Mouse (Mus musculus) liver, embryonic 14.5 days (tissue): ENCODE data around the gene Samd4. TPM values are rescaled to one million over a fixed set of nuclear protein-coding genes. Genes with fewer than 3 reads are reported as not detected.

ENCODE experiments used
- ATAC-seq: fragments of 200-750 bp; cut with Nextera tagmentation; 2 replicates; pipeline ENCODE4 v1.8.0; 2017; ENCODE audit warnings: moderate number of reproducible peaks, mild to moderate bottlenecking, moderate library complexity; ENCODE audit not compliant: insufficient read depth
- DNase-seq, 3 experiments: peaks; one replicate each; pipeline ENCODE4 v3.0.0-alpha.2; 2012 to 2013; ENCODE audit warnings: low read depth in 3 of 3, low spot score in 3 of 3
- H3K27ac ChIP-seq: fragments of 300-500 bp; sonication (generic); 2 replicates; pipeline ENCODE4 v1.5.1; 2014; ENCODE audit warnings: moderate library complexity, mild to moderate bottlenecking, control low read depth, inconsistent platforms
- H3K27me3 ChIP-seq: fragments of 300-500 bp; sonication (generic); 2 replicates; pipeline ENCODE4 v1.6.1; 2014; ENCODE audit warnings: mild to moderate bottlenecking, low read length, moderate library complexity; ENCODE audit not compliant: control insufficient read depth, insufficient read depth
- H3K36me3 ChIP-seq: fragments of 300-500 bp; sonication (generic); replicated peaks from 2 replicates; pipeline ENCODE4 v1.6.1; 2014; ENCODE audit warnings: low read depth; ENCODE audit not compliant: control insufficient read depth, insufficient read depth
- H3K4me1 ChIP-seq, 2 experiments: fragments of 200-500 bp in 1 of 2; fragments of 300-500 bp in 1 of 2; sonication (generic) in 1 of 2; replicated peaks; 2 replicates each; pipeline ENCODE4 v1.6.1; 2012 to 2014; ENCODE audit warnings: antibody characterized with exemption in 1 of 2, inconsistent platforms in 1 of 2, low read length in 1 of 2; ENCODE audit not compliant: control insufficient read depth in 2 of 2, insufficient read depth in 2 of 2
- H3K4me2 ChIP-seq: fragments of 300-500 bp; sonication (generic); 2 replicates; pipeline ENCODE4 v1.6.1; 2014; ENCODE audit warnings: low read depth, mild to moderate bottlenecking, control low read depth, moderate library complexity
- H3K4me3 ChIP-seq, 2 experiments: fragments of 200-500 bp in 1 of 2; fragments of 300-500 bp in 1 of 2; sonication (generic) in 1 of 2; 2 replicates each; pipeline ENCODE4 v1.5.1; 2012 to 2014; ENCODE audit warnings: low read depth in 2 of 2, low read length in 2 of 2, mild to moderate bottlenecking in 2 of 2, control low read depth in 1 of 2, inconsistent platforms in 1 of 2, moderate library complexity in 1 of 2; ENCODE audit not compliant: insufficient read depth in 1 of 2
- H3K9ac ChIP-seq: fragments of 300-500 bp; sonication (generic); replicated peaks from 2 replicates; pipeline ENCODE4 v1.6.1; 2014; ENCODE audit warnings: mild to moderate bottlenecking, control low read depth, moderate library complexity
- H3K9me3 ChIP-seq: fragments of 300-500 bp; sonication (generic); 2 replicates; pipeline ENCODE4 v1.6.1; 2016; ENCODE audit warnings: low read length, mixed read lengths; ENCODE audit not compliant: control insufficient read depth
- CTCF ChIP-seq: IDR thresholded peaks from 2 replicates; pipeline ENCODE4 v1.5.1; 2016; ENCODE audit warnings: antibody characterized with exemption, low read depth, control low read depth
- EP300 ChIP-seq: IDR thresholded peaks from 2 replicates; pipeline ENCODE4 v1.6.1; 2016; ENCODE audit warnings: antibody characterized with exemption, low read depth
- WGBS: fragments of 180-500 bp; shearing (Covaris S2); extraction: QIAGEN DNeasy Blood & Tissue Kit; methylation state at CpG from one replicate; pipeline ENCODE4 v1.1.7; 2014; ENCODE audit not compliant: insufficient replicate concordance; 5-methylcytosine and 5-hydroxymethylcytosine counted together
- polyA plus RNA-seq, 2 experiments: library from polyadenylated mRNA; depleted of rRNA in 1 of 2; stranded (reverse) in 1 of 2; unstranded in 1 of 2; fragments of >200 nt; fragmentation: Nextera tagmentation in 1 of 2; extraction: Ambion mirVana in 1 of 2; gene quantifications; 2 replicates each; pipeline versions ENCODE4 v1.2.1 to v1.2.3; 2012 to 2014

The Samd4 gene
- polyA plus RNA-seq, 2 experiments: 0.19 to 0.39 TPM

DNA sequence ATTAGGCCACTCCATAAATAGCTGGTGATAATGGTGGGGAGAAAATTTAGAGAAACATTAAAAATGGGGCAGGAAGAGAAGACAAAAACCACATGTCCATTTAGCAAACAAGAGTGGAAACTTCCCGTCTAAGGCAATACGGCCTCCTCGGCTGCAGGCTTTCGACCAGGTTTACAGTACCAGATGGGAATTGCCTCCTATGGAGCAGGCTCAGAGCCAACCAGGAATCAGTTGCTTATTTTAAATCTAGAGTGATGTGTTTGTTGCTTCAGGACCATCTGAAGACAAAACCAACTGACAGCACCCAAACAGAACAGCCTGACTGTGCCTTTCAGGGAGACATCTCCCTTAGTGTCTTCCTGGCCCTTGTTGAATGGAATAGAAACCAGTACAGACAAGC lies 33.9 kb downstream of the Samd4 start:
- DNase-seq: no peak
- H3K9me3 ChIP-seq: no peaks in the 10 kb centered on the region
- H3K4me3 ChIP-seq: no peak overlapping the region
- ATAC-seq: no peak
- H3K4me1 ChIP-seq: no peaks in the 10 kb centered on the region
- no peak overlapping the region for H3K27ac ChIP-seq
- no peak overlapping the region for H3K9ac ChIP-seq
- no peak overlapping the region for H3K4me2 ChIP-seq
- TF ChIP-seq CTCF: no peak
- no peak for TF ChIP-seq EP300
- H3K36me3 ChIP-seq: no peaks in the 10 kb centered on the region
- WGBS: 74% methylated on average over 4 of the region's 4 CpGs
- no peaks in the 10 kb centered on the region for H3K27me3 ChIP-seq

GRCm38 (mm10) chr14:46917136-46917535 lies 34.5 kb downstream of the Samd4 start:
- no peak for DNase-seq
- Histone ChIP-seq H3K27me3 (no peaks in the 10 kb centered on the region), H3K9ac (no peak overlapping the region), H3K4me1 (no peaks in the 10 kb centered on the region), H3K27ac (no peak overlapping the region), H3K4me2 (no peak overlapping the region), H3K36me3 (no peaks in the 10 kb centered on the region), H3K9me3 (no peaks in the 10 kb centered on the region), H3K4me3 (no peak overlapping the region)
- no peak for TF ChIP-seq EP300
- no peak for TF ChIP-seq CTCF
- 68% methylated on average over 5 of the region's 5 CpGs for WGBS
- no peak for ATAC-seq

DNA sequence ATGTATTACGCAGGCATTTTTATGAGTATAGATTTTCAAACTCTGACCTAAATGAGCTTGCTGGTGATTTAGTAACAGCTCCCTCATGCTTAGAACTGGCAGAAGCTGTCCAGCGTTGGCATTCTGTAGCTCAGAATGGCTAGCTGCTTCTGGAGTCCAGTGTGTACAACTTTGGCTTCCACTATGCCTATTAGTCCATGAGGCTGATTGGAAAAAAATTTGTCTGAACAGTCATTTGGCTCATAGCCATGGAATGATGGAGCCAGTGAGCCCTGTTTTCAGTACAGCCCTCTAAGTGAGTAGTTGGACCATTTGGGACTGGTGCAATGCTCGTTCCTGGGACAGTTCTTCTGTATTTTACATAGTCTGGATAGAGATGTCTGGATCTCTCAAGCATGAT lies 34.9 kb downstream of the Samd4 start:
- Histone ChIP-seq H3K27me3 (no peaks in the 10 kb centered on the region), H3K4me2 (no peak overlapping the region), H3K4me1 (no peaks in the 10 kb centered on the region), H3K27ac (no peak overlapping the region), H3K4me3 (no peak overlapping the region), H3K9me3 (no peaks in the 10 kb centered on the region), H3K36me3 (no peaks in the 10 kb centered on the region), H3K9ac (no peak overlapping the region)
- ATAC-seq (no peak), DNase-seq (no peak)
- 69% methylated on average over 3 of the region's 3 CpGs for WGBS
- TF ChIP-seq EP300 (no peak), CTCF (no peak)

DNA sequence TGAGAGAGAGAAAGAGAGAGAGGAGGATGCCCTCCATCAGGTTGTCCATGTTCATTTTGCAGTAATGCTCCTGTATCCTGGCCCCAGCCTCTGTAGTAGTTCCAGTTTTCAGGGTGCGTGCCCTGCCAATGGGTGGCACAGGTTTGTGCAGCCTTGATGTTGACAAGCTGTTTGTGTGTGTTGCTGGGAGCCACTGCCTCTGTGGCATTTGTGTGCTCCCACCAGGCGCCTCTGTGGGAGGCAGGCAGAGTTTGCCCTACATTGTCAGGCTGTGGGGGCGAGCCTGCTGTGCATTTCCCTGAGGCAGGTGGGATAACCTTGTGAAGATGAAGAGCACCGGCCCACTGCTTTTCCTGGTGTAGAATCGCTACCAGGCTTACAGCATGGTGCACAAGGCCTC lies 37.8 kb downstream of the Samd4 start:
- H3K4me2 ChIP-seq: no peak overlapping the region
- no peaks in the 10 kb centered on the region for H3K4me1 ChIP-seq
- no peak for DNase-seq
- TF ChIP-seq CTCF (no peak), EP300 (no peak)
- H3K36me3 ChIP-seq: no peaks in the 10 kb centered on the region
- no peak overlapping the region for H3K4me3 ChIP-seq
- no peak for ATAC-seq
- WGBS: 68% methylated on average over 5 of the region's 5 CpGs
- H3K9ac ChIP-seq: no peak overlapping the region
- no peak overlapping the region for H3K27ac ChIP-seq
- H3K9me3 ChIP-seq: no peaks in the 10 kb centered on the region
- H3K27me3 ChIP-seq: no peaks in the 10 kb centered on the region

DNA sequence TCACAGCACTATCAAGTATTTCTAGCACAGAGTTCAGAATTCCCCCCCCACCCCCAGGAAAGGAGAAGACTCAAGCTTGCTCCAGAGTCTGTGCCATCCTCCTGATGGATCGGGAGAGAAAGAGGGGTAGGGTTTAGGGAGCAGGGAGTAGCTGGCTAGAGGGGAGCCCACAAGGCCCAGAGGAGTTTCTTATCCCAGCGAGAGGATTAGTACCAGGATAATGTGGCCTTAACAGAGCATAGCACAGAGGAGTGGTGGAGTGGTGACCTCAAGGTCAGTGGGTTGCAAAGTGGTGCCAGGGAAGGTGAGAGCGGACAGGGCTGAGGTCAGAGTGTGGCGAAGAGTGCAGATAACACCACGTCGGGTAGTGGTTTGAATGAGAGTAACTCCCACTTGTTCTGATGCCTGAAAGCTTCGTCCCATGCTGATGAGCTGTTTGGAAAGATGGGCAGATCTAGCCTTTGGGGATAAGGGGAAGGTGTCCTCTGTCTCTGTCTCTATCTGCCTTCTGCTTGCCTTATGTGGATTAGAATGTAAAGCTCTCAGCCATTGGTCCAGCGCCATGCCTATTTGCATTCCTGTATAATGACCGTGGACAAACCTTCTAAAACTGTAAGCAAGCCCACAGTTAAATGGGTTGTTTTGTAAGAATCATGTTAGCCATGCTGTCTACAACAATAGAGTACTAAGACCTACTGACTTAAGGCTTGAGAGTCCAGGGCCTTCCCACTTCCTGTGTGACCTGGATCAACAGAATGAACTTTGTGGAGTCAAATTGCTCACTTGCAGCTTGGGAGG lies 38.7 kb downstream of the Samd4 start:
- no peak overlapping the region for H3K4me3 ChIP-seq
- DNase-seq (no peak), ATAC-seq (no peak)
- no peaks in the 10 kb centered on the region for H3K27me3 ChIP-seq
- WGBS: 51% methylated on average over 9 of the region's 9 CpGs
- no peaks in the 10 kb centered on the region for H3K9me3 ChIP-seq
- no peaks in the 10 kb centered on the region for H3K36me3 ChIP-seq
- no peak for TF ChIP-seq CTCF
- TF ChIP-seq EP300: no peak
- no peak overlapping the region for H3K27ac ChIP-seq
- H3K9ac ChIP-seq: no peak overlapping the region
- H3K4me1 ChIP-seq: no peaks in the 10 kb centered on the region
- H3K4me2 ChIP-seq: no peak overlapping the region
